8 mouse cellular contexts compared by ENCODE assay signal in the genomic region with DNA sequence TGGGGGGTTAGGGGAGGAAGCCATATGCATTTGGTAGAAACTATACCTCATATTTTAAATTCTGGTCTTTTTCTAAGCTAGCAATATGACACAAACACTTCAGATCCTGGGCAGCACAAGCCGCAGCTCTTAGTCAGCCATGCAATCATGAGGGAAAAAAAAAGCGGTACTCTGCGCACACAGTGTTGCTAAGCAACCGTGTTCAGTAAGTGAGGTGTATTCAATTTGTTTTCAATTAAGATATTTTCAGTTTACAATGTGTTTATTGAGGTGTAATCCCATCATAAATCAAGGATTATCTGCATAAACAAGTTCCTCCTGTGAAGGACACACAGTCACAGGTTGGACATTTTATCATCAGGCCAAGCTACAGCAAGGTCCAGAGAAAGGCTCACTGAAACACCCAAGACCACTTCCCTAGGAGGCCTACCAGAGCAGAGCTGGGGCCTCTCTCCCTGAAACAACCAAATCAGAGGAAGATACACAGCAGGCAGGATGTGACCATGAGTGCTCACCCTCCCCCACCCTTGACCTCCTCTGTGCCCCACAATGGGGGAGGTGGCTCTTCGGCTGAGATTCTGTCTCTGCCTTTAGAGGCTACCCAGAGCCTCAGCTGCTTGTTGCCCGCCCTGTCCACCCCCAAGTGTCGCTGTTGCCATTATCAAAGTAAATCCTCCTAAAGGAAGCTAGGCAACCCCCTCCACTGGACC. TPM values are rescaled to one million over a fixed set of nuclear protein-coding genes. Genes with fewer than 3 reads are reported as not detected.
DNase-seq lines count a peak whose midpoint lies in the region; ATAC-seq and TF ChIP-seq lines count a peak whose summit lies in the region.

No protein-coding gene starts in this region.

- WGBS in lung, embryonic 14.5 days, result 11% methylated on average over 7 of the region's 7 CpGs
- 2% methylated on average over 7 of the region's 7 CpGs for WGBS in hindbrain, embryonic 14.5 days
- WGBS in midbrain, embryonic 10.5 days, result 7% methylated on average over 7 of the region's 7 CpGs

- peaks cover 6% of the 10 kb centered on the region; the same call in 1 of the 2 replicates for H3K9me3 ChIP-seq in lung, embryonic 14.5 days (ENCODE audit: low read depth, low read length)
- peaks cover 11% of the 10 kb centered on the region; the same call in 1 of the 2 replicates for H3K9me3 ChIP-seq in hindbrain, embryonic 14.5 days (ENCODE audit: control insufficient read depth, low read length)
- H3K9me3 ChIP-seq in midbrain, embryonic 10.5 days (replicated peaks), result peaks cover 10% of the 10 kb centered on the region; the same call in 1 of the 2 replicates

- no peak overlapping the region for H3K4me2 ChIP-seq in lung, embryonic 14.5 days
- no peak overlapping the region for H3K4me2 ChIP-seq in hindbrain, embryonic 14.5 days (replicated peaks)

- peak; percentile 38 for TF ChIP-seq CTCF in lung, embryonic 14.5 days (IDR thresholded peaks at IDR 0.05; ENCODE audit: low read depth)

- no peaks in the 10 kb centered on the region for H3K4me1 ChIP-seq in lung, embryonic 14.5 days (ENCODE audit: insufficient read depth)
- H3K4me1 ChIP-seq in hindbrain, embryonic 14.5 days (replicated peaks; ENCODE audit: control insufficient read depth, insufficient read depth, low read length), result peaks cover 13% of the 10 kb centered on the region
- H3K4me1 ChIP-seq in midbrain, embryonic 10.5 days, result peaks cover 34% of the 10 kb centered on the region

- H3K4me3 ChIP-seq in lung, embryonic 14.5 days (ENCODE audit: low read depth, low read length), result no peak overlapping the region
- H3K4me3 ChIP-seq in hindbrain, embryonic 14.5 days (replicated peaks; ENCODE audit: low read length), result no peak overlapping the region
- peak overlapping the region; percentile 4; the same call in 1 of the 2 replicates for H3K4me3 ChIP-seq in midbrain, embryonic 10.5 days

- DNase-seq in lung, embryonic 14.5 days, result peak; percentile 41
- DNase-seq in lung, postnatal 14 days, result no peak
- peak; percentile 88 for DNase-seq in embryo, embryonic 9.5 days (ENCODE audit: extremely low spot score)
- DNase-seq in hindbrain, embryonic 14.5 days (ENCODE audit: low spot score), result peak; percentile 67
- DNase-seq in midbrain, embryonic 10.5 days (ENCODE audit: low spot score), result peak; percentile 88
- DNase-seq in thymus, postnatal 36 days, result no peak

- ATAC-seq in lung, embryonic 14.5 days (ENCODE audit: insufficient read depth), result peak; percentile 80
- ATAC-seq in hindbrain, embryonic 14.5 days (ENCODE audit: low FRiP score), result peak; percentile 77; the same call in 1 of the 2 replicates
- ATAC-seq in inflammation-experienced regulatory T-cells, adult 6 months, result no peak
- no peak for ATAC-seq in megakaryocyte progenitor cell, adult 5-6 weeks (replicated peaks; ENCODE audit: poor library complexity)

- H3K9ac ChIP-seq in lung, embryonic 14.5 days, result no peak overlapping the region
- H3K9ac ChIP-seq in hindbrain, embryonic 14.5 days, result 0 out of 2 replicates have a peak overlapping the region, but pooled peaks have one; percentile 29

- no peaks in the 10 kb centered on the region for H3K36me3 ChIP-seq in lung, embryonic 14.5 days (ENCODE audit: insufficient read depth)
- no peaks in the 10 kb centered on the region for H3K36me3 ChIP-seq in hindbrain, embryonic 14.5 days (replicated peaks; ENCODE audit: control insufficient read depth, insufficient read depth)
- H3K36me3 ChIP-seq in midbrain, embryonic 10.5 days, result peaks cover 6% of the 10 kb centered on the region

- H3K27ac ChIP-seq in lung, embryonic 14.5 days (ENCODE audit: low read depth), result no peak overlapping the region
- peak overlapping the region; percentile 72 for H3K27ac ChIP-seq in hindbrain, embryonic 14.5 days
- peak overlapping the region; percentile 88 for H3K27ac ChIP-seq in midbrain, embryonic 10.5 days (replicated peaks)

- no peaks in the 10 kb centered on the region for H3K27me3 ChIP-seq in lung, embryonic 14.5 days (ENCODE audit: insufficient read depth, low read length)
- no peaks in the 10 kb centered on the region for H3K27me3 ChIP-seq in hindbrain, embryonic 14.5 days (ENCODE audit: control insufficient read depth, insufficient read depth, low read length)
- H3K27me3 ChIP-seq in midbrain, embryonic 10.5 days (ENCODE audit: low read depth, poor library complexity, severe bottlenecking), result peaks cover 11% of the 10 kb centered on the region; the same call in 1 of the 2 replicates

RNA-seq across cellular contexts. Expression of a gene that starts 10.2 kb away (rescaled TPM):
- not detected in 2 replicates for polyA plus RNA-seq in lung, embryonic 14.5 days (2014; fragmentation: Nextera tagmentation; extraction: Ambion mirVana)
- 0.35 and 0.63 TPM in 2 replicates for polyA plus RNA-seq in hindbrain, embryonic 14.5 days (2014; fragmentation: Nextera tagmentation; extraction: Ambion mirVana)
- polyA plus RNA-seq in midbrain, embryonic 10.5 days (2016; fragmentation: Nextera tagmentation; extraction: Ambion mirVana), result 0.25 and 0.30 TPM in 2 replicates
- not detected for polyA plus RNA-seq in inflammation-experienced regulatory T-cells, adult 6 months (2017; shearing (Covaris generic))
- not detected in 2 replicates for total RNA-seq in megakaryocyte progenitor cell, adult 5-6 weeks (2015)
- total RNA-seq in megakaryocyte progenitor cell, adult 5-6 weeks (2017), result not detected in 2 replicates

RNA-seq across cellular contexts. Expression of a gene that starts 27.5 kb away (rescaled TPM):
- 132 and 135 TPM in 2 replicates for polyA plus RNA-seq in lung, embryonic 14.5 days (2014; fragmentation: Nextera tagmentation; extraction: Ambion mirVana)
- polyA plus RNA-seq in hindbrain, embryonic 14.5 days (2014; fragmentation: Nextera tagmentation; extraction: Ambion mirVana), result 153 and 159 TPM in 2 replicates
- polyA plus RNA-seq in midbrain, embryonic 10.5 days (2016; fragmentation: Nextera tagmentation; extraction: Ambion mirVana), result 142 and 148 TPM in 2 replicates
- polyA plus RNA-seq in inflammation-experienced regulatory T-cells, adult 6 months (2017; shearing (Covaris generic)), result 100 to 1,000 TPM; 101 to 116 (median 108) TPM
- total RNA-seq in megakaryocyte progenitor cell, adult 5-6 weeks (2015), result 135 and 150 TPM in 2 replicates
- total RNA-seq in megakaryocyte progenitor cell, adult 5-6 weeks (2017), result 147 and 172 TPM in 2 replicates

RNA-seq across cellular contexts. Expression of a gene that starts 27.5 kb away (rescaled TPM):
- 660 and 695 TPM in 2 replicates for polyA plus RNA-seq in lung, embryonic 14.5 days (2014; fragmentation: Nextera tagmentation; extraction: Ambion mirVana)
- polyA plus RNA-seq in hindbrain, embryonic 14.5 days (2014; fragmentation: Nextera tagmentation; extraction: Ambion mirVana), result 487 and 490 TPM in 2 replicates
- 538 and 588 TPM in 2 replicates for polyA plus RNA-seq in midbrain, embryonic 10.5 days (2016; fragmentation: Nextera tagmentation; extraction: Ambion mirVana)
- 1,000 to 10,000 TPM in 2 of 3 experiments, 100 to 1,000 TPM in 1; 826 to 1,123 (median 1,047) TPM for polyA plus RNA-seq in inflammation-experienced regulatory T-cells, adult 6 months (2017; shearing (Covaris generic))
- total RNA-seq in megakaryocyte progenitor cell, adult 5-6 weeks (2015), result 1,640 and 1,755 TPM in 2 replicates
- 3,229 and 3,450 TPM in 2 replicates for total RNA-seq in megakaryocyte progenitor cell, adult 5-6 weeks (2017)

Comparison
In these comparisons a context has a peak if more than half of its experiments do, and no peak if none do; other contexts are left out.
1. DNase-seq: peak in lung, embryonic 14.5 days (single experiment), embryo, embryonic 9.5 days (single experiment), hindbrain, embryonic 14.5 days (single experiment) and midbrain, embryonic 10.5 days (single experiment); none in lung, postnatal 14 days (single experiment) and thymus, postnatal 36 days (0 of 2).
2. ATAC-seq: peak in lung, embryonic 14.5 days (single experiment) and hindbrain, embryonic 14.5 days (single experiment); none in inflammation-experienced regulatory T-cells, adult 6 months (single experiment) and megakaryocyte progenitor cell, adult 5-6 weeks (single experiment).